Mouse (Mus musculus): Measurements from ENCODE around the gene Pigv. TPM values are rescaled to one million over a fixed set of nuclear protein-coding genes. Genes with fewer than 3 reads are reported as not detected.

The Pigv gene
- total and polyA plus RNA-seq, 2 experiments from 2014 or later: 11.3 to 14.0 TPM

GRCm38 (mm10) chr4:133611815-133612214, 60.6 kb downstream of the Pigv start:
- Histone ChIP-seq H3K4me1 (ENCODE audit: insufficient read depth, low read length) (no peaks in the 10 kb centered on the region), H3K9me3 (ENCODE audit: low read length) (no peaks in the 10 kb centered on the region), H3K9ac (replicated peaks; ENCODE audit: low read length) (no peak overlapping the region), H3K27ac (no peak overlapping the region), H3K27me3 (ENCODE audit: insufficient read depth, low read length) (no peaks in the 10 kb centered on the region), H3K4me3 (ENCODE audit: low read length) (no peak overlapping the region), H3K4me2 (ENCODE audit: low read depth, low read length) (no peak overlapping the region), H3K36me3 (ENCODE audit: insufficient read depth, low read length) (peaks cover 23% of the 10 kb centered on the region; the same call in 1 of the 2 replicates)
- no peak for DNase-seq (ENCODE audit: low spot score)
- no peak for ATAC-seq
- 97% methylated on average over 5 of the region's 5 CpGs for WGBS
- TF ChIP-seq CTCF (IDR thresholded peaks at IDR 0.05; ENCODE audit: low read depth): peak; percentile 46

Small RNAs within 50 kb of the gene (microRNA-seq; reads per million reads assigned to microRNA genes)
- gene Mir7227: 0.18 to 0.72 reads per million in 2 experiments

Other genes starting within 250 kb of the Pigv start
- 1.3 and 3.6 TPM in 2 replicates for gene Tent5b, start 192.5 kb downstream of the Pigv start, total RNA-seq (2014; rRNA removed)
- 0.49 and 0.55 TPM in 2 replicates for gene Tent5b, start 192.5 kb downstream of the Pigv start, polyA plus RNA-seq (2015; fragmentation: Nextera tagmentation; extraction: Ambion mirVana)
- gene Trnp1, start 174.1 kb downstream of the Pigv start, total RNA-seq (2014; rRNA removed): 48.1 and 54.5 TPM in 2 replicates
- gene Trnp1, start 174.1 kb downstream of the Pigv start, polyA plus RNA-seq (2015; fragmentation: Nextera tagmentation; extraction: Ambion mirVana): 20.9 and 22.0 TPM in 2 replicates
- gene Kdf1, start 153.7 kb downstream of the Pigv start, total RNA-seq (2014; rRNA removed): 0.11 and 0.26 TPM in 2 replicates
- gene Kdf1, start 153.7 kb downstream of the Pigv start, polyA plus RNA-seq (2015; fragmentation: Nextera tagmentation; extraction: Ambion mirVana): 0.53 and 0.60 TPM in 2 replicates
- gene Nudc, start 126.7 kb downstream of the Pigv start, total RNA-seq (2014; rRNA removed): 54.1 and 70.4 TPM in 2 replicates
- gene Nudc, start 126.7 kb downstream of the Pigv start, polyA plus RNA-seq (2015; fragmentation: Nextera tagmentation; extraction: Ambion mirVana): 265 and 272 TPM in 2 replicates
- gene Nr0b2, start 119.3 kb downstream of the Pigv start, total RNA-seq (2014; rRNA removed): 0.47 TPM in 1 of 2 replicates, not detected in the other
- 0.21 and 0.26 TPM in 2 replicates for gene Nr0b2, start 119.3 kb downstream of the Pigv start, polyA plus RNA-seq (2015; fragmentation: Nextera tagmentation; extraction: Ambion mirVana)
- 8.3 and 8.8 TPM in 2 replicates for gene Gpatch3, start 97.9 kb downstream of the Pigv start, total RNA-seq (2014; rRNA removed)
- gene Gpatch3, start 97.9 kb downstream of the Pigv start, polyA plus RNA-seq (2015; fragmentation: Nextera tagmentation; extraction: Ambion mirVana): 6.1 and 6.3 TPM in 2 replicates
- 20.0 and 32.2 TPM in 2 replicates for gene Gpn2, start 88.3 kb downstream of the Pigv start, total RNA-seq (2014; rRNA removed)
- 16.9 and 18.6 TPM in 2 replicates for gene Gpn2, start 88.3 kb downstream of the Pigv start, polyA plus RNA-seq (2015; fragmentation: Nextera tagmentation; extraction: Ambion mirVana)
- gene Sfn, start 70.5 kb downstream of the Pigv start, total RNA-seq (2014; rRNA removed): 1.1 and 2.8 TPM in 2 replicates
- gene Sfn, start 70.5 kb downstream of the Pigv start, polyA plus RNA-seq (2015; fragmentation: Nextera tagmentation; extraction: Ambion mirVana): 1.2 and 1.4 TPM in 2 replicates
- gene Zdhhc18, start 22.5 kb downstream of the Pigv start, total RNA-seq (2014; rRNA removed): 17.4 and 22.6 TPM in 2 replicates
- gene Zdhhc18, start 22.5 kb downstream of the Pigv start, polyA plus RNA-seq (2015; fragmentation: Nextera tagmentation; extraction: Ambion mirVana): 8.2 and 10.2 TPM in 2 replicates
- gene Arid1a, start 84.1 kb upstream of the Pigv start, total RNA-seq (2014; rRNA removed): 54.1 and 59.1 TPM in 2 replicates
- gene Arid1a, start 84.1 kb upstream of the Pigv start, polyA plus RNA-seq (2015; fragmentation: Nextera tagmentation; extraction: Ambion mirVana): 17.6 and 17.7 TPM in 2 replicates
- 28.0 and 31.1 TPM in 2 replicates for gene Rps6ka1, start 215.2 kb upstream of the Pigv start, total RNA-seq (2014; rRNA removed)
- gene Rps6ka1, start 215.2 kb upstream of the Pigv start, polyA plus RNA-seq (2015; fragmentation: Nextera tagmentation; extraction: Ambion mirVana): 20.4 and 22.6 TPM in 2 replicates